In the genomic region with DNA sequence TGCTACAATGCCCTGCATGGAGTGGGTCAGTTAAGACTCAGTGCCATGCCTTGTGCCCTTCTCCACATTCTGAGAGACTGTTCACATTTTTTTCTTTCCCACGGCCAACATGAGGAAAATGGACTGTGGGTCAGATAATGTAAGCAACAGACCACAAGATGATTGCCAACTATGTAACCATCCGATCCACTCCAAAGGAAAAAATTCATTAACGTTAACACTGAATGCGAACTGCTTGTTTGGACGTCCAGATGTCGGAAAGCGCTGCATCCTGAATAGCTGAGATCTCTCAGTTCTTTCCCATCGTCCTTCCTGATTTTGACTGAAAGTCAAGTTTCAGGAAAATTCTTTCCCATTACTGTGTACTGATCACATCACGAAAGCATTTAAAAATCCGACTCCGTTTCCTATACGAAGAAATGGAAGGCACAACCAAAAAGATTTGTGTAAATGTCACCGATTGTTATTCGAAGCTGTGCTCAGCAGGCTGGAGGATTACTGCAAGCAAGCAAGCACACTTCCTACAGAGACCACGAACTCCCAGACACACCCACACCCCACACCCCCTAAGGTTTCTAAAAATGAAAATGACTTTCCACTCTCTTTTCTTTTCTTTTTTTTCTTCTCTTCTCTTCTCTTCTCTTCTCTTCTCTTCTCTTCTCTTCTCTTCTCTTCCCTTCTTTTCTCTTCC, we compare ENCODE assay signal across 9 mouse cellular contexts.
DNase-seq lines count a peak whose midpoint lies in the region; ATAC-seq and TF ChIP-seq lines count a peak whose summit lies in the region.
"Had no signal": no experiment of that assay in that cellular context is flagged by ENCODE, and none has a peak within 500 bp of the region (broad histone marks: within the 10 kb centered on the region; RNA-seq: fewer than 3 reads in every experiment).

No protein-coding gene starts in this region.

- H3K4me3 ChIP-seq in hindbrain, embryonic 13.5 days, result no peak overlapping the region
- no peak overlapping the region for H3K4me3 ChIP-seq in hindbrain, embryonic 10.5 days
- no peak overlapping the region for H3K4me3 ChIP-seq in ES-Bruce4 (ENCODE audit: low read depth, low read length)
- peak overlapping the region; percentile 16; the same call in 1 of the 2 replicates for H3K4me3 ChIP-seq in embryonic facial prominence, embryonic 13.5 days
- H3K4me3 ChIP-seq in limb, embryonic 15.5 days, result no peak overlapping the region
- H3K4me3 ChIP-seq in left cerebral cortex, adult 2 months, result no peak overlapping the region

- TF ChIP-seq CTCF in ES-Bruce4 (IDR thresholded peaks at IDR 0.05; ENCODE audit: low read depth, low read length), result no peak
- TF ChIP-seq CTCF in left cerebral cortex, adult 2 months (IDR thresholded peaks at IDR 0.05), result no peak

- ATAC-seq in hindbrain, embryonic 13.5 days (ENCODE audit: low FRiP score), result no peak
- ATAC-seq in embryonic facial prominence, embryonic 13.5 days (ENCODE audit: insufficient number of reproducible peaks, insufficient read depth, low FRiP score, low TSS enrichment, low read depth), result no peak
- no peak for ATAC-seq in limb, embryonic 15.5 days (ENCODE audit: insufficient number of reproducible peaks, low FRiP score, low TSS enrichment, low read depth)

- H3K4me2 ChIP-seq in hindbrain, embryonic 13.5 days, result peak overlapping the region; percentile 37
- H3K4me2 ChIP-seq in embryonic facial prominence, embryonic 13.5 days, result peak overlapping the region; percentile 33
- no peak overlapping the region for H3K4me2 ChIP-seq in limb, embryonic 15.5 days

- no peaks in the 10 kb centered on the region for H3K27me3 ChIP-seq in hindbrain, embryonic 13.5 days
- no peaks in the 10 kb centered on the region; the same call in 1 of the 2 replicates for H3K27me3 ChIP-seq in hindbrain, embryonic 10.5 days (ENCODE audit: insufficient read depth, poor library complexity, severe bottlenecking)
- no peaks in the 10 kb centered on the region for H3K27me3 ChIP-seq in ES-Bruce4 (ENCODE audit: control insufficient read depth, insufficient read depth, low read length, poor library complexity, severe bottlenecking)
- no peaks in the 10 kb centered on the region for H3K27me3 ChIP-seq in embryonic facial prominence, embryonic 13.5 days
- no peaks in the 10 kb centered on the region for H3K27me3 ChIP-seq in limb, embryonic 15.5 days

- no peak for TF ChIP-seq POLR2A in ES-Bruce4 (IDR thresholded peaks at IDR 0.05; ENCODE audit: insufficient read depth, low read length)

- H3K36me3 ChIP-seq in hindbrain, embryonic 13.5 days, result no peaks in the 10 kb centered on the region
- no peaks in the 10 kb centered on the region for H3K36me3 ChIP-seq in hindbrain, embryonic 10.5 days
- no peaks in the 10 kb centered on the region for H3K36me3 ChIP-seq in ES-Bruce4 (ENCODE audit: control insufficient read depth, insufficient read depth, low read length, poor library complexity, severe bottlenecking)
- no peaks in the 10 kb centered on the region for H3K36me3 ChIP-seq in embryonic facial prominence, embryonic 13.5 days
- H3K36me3 ChIP-seq in limb, embryonic 15.5 days, result no peaks in the 10 kb centered on the region

- H3K9ac ChIP-seq in hindbrain, embryonic 13.5 days, result no peak overlapping the region
- H3K9ac ChIP-seq in ES-Bruce4 (ENCODE audit: low read depth, poor library complexity, severe bottlenecking), result no peak overlapping the region
- H3K9ac ChIP-seq in embryonic facial prominence, embryonic 13.5 days, result no peak overlapping the region
- H3K9ac ChIP-seq in limb, embryonic 15.5 days, result no peak overlapping the region

- intact Hi-C loops in left cerebral cortex, adult 2 months (cut with DNase I), result no loop called here

- H3K4me1 ChIP-seq in hindbrain, embryonic 13.5 days (replicated peaks), result no peaks in the 10 kb centered on the region
- H3K4me1 ChIP-seq in hindbrain, embryonic 10.5 days (replicated peaks), result peaks cover 17% of the 10 kb centered on the region
- peaks cover 2% of the 10 kb centered on the region for H3K4me1 ChIP-seq in ES-Bruce4 (ENCODE audit: control insufficient read depth, insufficient read depth, low read length)
- H3K4me1 ChIP-seq in embryonic facial prominence, embryonic 13.5 days, result peaks cover 13% of the 10 kb centered on the region
- H3K4me1 ChIP-seq in limb, embryonic 15.5 days, result peaks cover 11% of the 10 kb centered on the region; the same call in 1 of the 2 replicates

- H3K9me3 ChIP-seq in hindbrain, embryonic 13.5 days, result no peaks in the 10 kb centered on the region
- no peaks in the 10 kb centered on the region for H3K9me3 ChIP-seq in hindbrain, embryonic 10.5 days
- H3K9me3 ChIP-seq in ES-Bruce4 (replicated peaks; ENCODE audit: control insufficient read depth, insufficient read depth, low read length, poor library complexity, severe bottlenecking), result no peaks in the 10 kb centered on the region
- H3K9me3 ChIP-seq in embryonic facial prominence, embryonic 13.5 days, result no peaks in the 10 kb centered on the region
- H3K9me3 ChIP-seq in limb, embryonic 15.5 days, result no peaks in the 10 kb centered on the region

- H3K27ac ChIP-seq in hindbrain, embryonic 13.5 days, result no peak overlapping the region
- no peak overlapping the region for H3K27ac ChIP-seq in hindbrain, embryonic 10.5 days
- H3K27ac ChIP-seq in ES-Bruce4 (ENCODE audit: insufficient read depth, low read length), result no peak overlapping the region
- H3K27ac ChIP-seq in embryonic facial prominence, embryonic 13.5 days, result no peak overlapping the region
- peak overlapping the region; percentile 23; the same call in 1 of the 2 replicates for H3K27ac ChIP-seq in limb, embryonic 15.5 days
- no peak overlapping the region for H3K27ac ChIP-seq in left cerebral cortex, adult 2 months

- 0 out of 2 replicates have a peak, but pooled peaks have one; percentile 26 for TF ChIP-seq EP300 in ES-Bruce4 (IDR thresholded peaks at IDR 0.05; ENCODE audit: insufficient read depth, low read depth, low read length)

- 17% methylated on average over 15 of the region's 15 CpGs for WGBS in hindbrain, embryonic 13.5 days
- 21% methylated on average over 15 of the region's 15 CpGs for WGBS in hindbrain, embryonic 10.5 days
- WGBS in embryonic facial prominence, embryonic 13.5 days, result 14% methylated on average over 15 of the region's 15 CpGs
- WGBS in limb, embryonic 15.5 days, result 24% methylated on average over 15 of the region's 15 CpGs

- no peak for DNase-seq in hindbrain, embryonic 10.5 days (ENCODE audit: low spot score)
- no peak for DNase-seq in left cerebral cortex, adult 2 months (ENCODE audit: extremely low spot score in 1 of 2, low spot score in 2 of 2)
- no peak for DNase-seq in liver
- no peak for DNase-seq in natural killer cell, adult 2 months (ENCODE audit: low spot score in 2 of 2)
- DNase-seq: kidney, postnatal 25 days had no signal
